Mouse (Mus musculus): ENCODE measurements at regions not wholly inside any gene's neighbourhood (a gene's known extent, or its start where the extent isn't known, plus 50 kb on each side); places are given as distances from the start of the nearest gene placed in this dataset.

GRCm38 (mm10) chr4:75213176-75213476 lies 65.0 kb downstream of the Dmac1 start:
- DNase-seq (ENCODE audit: low spot score in 2 of 2), result no peak

- DNase-seq (ENCODE audit: low spot score in 2 of 2), result peak; percentile 11 to 53
Observed at GRCm38 (mm10) chr4:75212396-75213175, 65.5 kb downstream of the Dmac1 start.
